Mouse (Mus musculus) myocyte (in vitro differentiated cells): Measurements from ENCODE around the gene Gm45808. TPM values are rescaled to one million over a fixed set of nuclear protein-coding genes. Genes with fewer than 3 reads are reported as not detected.
"Not testable (repeated sequence)": the region's sequence is repeated elsewhere in the genome, so short reads cannot be mapped to it uniquely, and the experiment has no call there.

Experiments used
- H3K27me3 ChIP-seq: one replicate; pipeline ENCODE4 v1.6.1; 2011; ENCODE audit not compliant: control insufficient read depth, insufficient read depth, insufficient read length
- H3K36me3 ChIP-seq: one replicate; pipeline ENCODE4 v1.6.1; 2011; ENCODE audit not compliant: control insufficient read depth, insufficient read depth
- H3K4me2 ChIP-seq: one replicate; pipeline ENCODE4 v1.6.1; 2011; ENCODE audit warnings: low read depth, control low read depth
- H3K4me3 ChIP-seq: one replicate; pipeline ENCODE4 v1.5.1; 2011; ENCODE audit warnings: mild to moderate bottlenecking, control low read depth, moderate library complexity
- H3K79me2 ChIP-seq: one replicate; pipeline ENCODE4 v1.6.1; 2011; ENCODE audit not compliant: control insufficient read depth, insufficient read depth
- H3ac ChIP-seq: one replicate; pipeline ENCODE4 v1.6.1; 2011; ENCODE audit not compliant: control insufficient read depth, insufficient read length
- CEBPB ChIP-seq: IDR thresholded peaks from 2 replicates; pipeline ENCODE4 v1.6.1; 2011; ENCODE audit warnings: mild to moderate bottlenecking, moderate library complexity; ENCODE audit not compliant: poor library complexity, insufficient read depth, severe bottlenecking
- E2F4 ChIP-seq: IDR thresholded peaks from one replicate; pipeline ENCODE4 v1.6.1; 2011; ENCODE audit warnings: mild to moderate bottlenecking, control low read depth, moderate library complexity; ENCODE audit not compliant: insufficient read depth
- MYOD1 ChIP-seq, 3 experiments: IDR thresholded peaks; one replicate each; pipeline ENCODE4 v1.6.1; 2011; ENCODE audit warnings: control low read depth in 2 of 3, low read depth in 2 of 3, mild to moderate bottlenecking in 2 of 3, moderate library complexity in 1 of 3; ENCODE audit not compliant: insufficient read length in 2 of 3, control insufficient read depth in 1 of 3
- POLR2A ChIP-seq: IDR thresholded peaks from one replicate; pipeline ENCODE4 v1.6.1; 2011; ENCODE audit warnings: low read depth, mild to moderate bottlenecking, control low read depth, moderate library complexity; ENCODE audit not compliant: insufficient read length
- POLR2AphosphoS2 ChIP-seq: IDR thresholded peaks from one replicate; pipeline ENCODE4 v1.6.1; 2011; ENCODE audit warnings: low read depth, control low read depth; ENCODE audit not compliant: insufficient read length
- REST ChIP-seq: IDR thresholded peaks from one replicate; pipeline ENCODE4 v1.6.1; 2011; ENCODE audit warnings: mild to moderate bottlenecking, control low read depth, moderate library complexity; ENCODE audit not compliant: insufficient read depth, insufficient read length
- SRF ChIP-seq: IDR thresholded peaks from one replicate; pipeline ENCODE4 v1.6.1; 2011; ENCODE audit warnings: low read depth; ENCODE audit not compliant: control insufficient read depth, insufficient read length
- TCF12 ChIP-seq: IDR thresholded peaks from one replicate; pipeline ENCODE4 v1.6.1; 2011; ENCODE audit warnings: mild to moderate bottlenecking, control low read depth; ENCODE audit not compliant: poor library complexity, insufficient read depth, severe bottlenecking
- TCF3 ChIP-seq: IDR thresholded peaks from one replicate; pipeline ENCODE4 v1.6.1; 2011; ENCODE audit warnings: low read depth, control low read depth; ENCODE audit not compliant: insufficient read length
- USF1 ChIP-seq: IDR thresholded peaks from one replicate; pipeline ENCODE4 v1.6.1; 2011; ENCODE audit warnings: low read depth, mild to moderate bottlenecking, control low read depth, moderate library complexity
- polyA plus RNA-seq: library from polyadenylated mRNA; unstranded; fragments of >200 nt; fragmentation: generic; extraction: Trizol; gene quantifications from one replicate; pipeline ENCODE4 v1.2.1, GENCODE M21; 2012; ENCODE audit warnings: missing spikeins

The Gm45808 gene
- polyA plus RNA-seq, 1 experiment = not detected

- Histone ChIP-seq H3K79me2 (peaks cover 5% of the 10 kb centered on the region), H3K4me3 (no peak overlapping the region), H3ac (no peak overlapping the region), H3K27me3 (no peaks in the 10 kb centered on the region), H3K36me3 (peaks cover 19% of the 10 kb centered on the region), H3K4me2 (no peak overlapping the region)
- TF ChIP-seq POLR2AphosphoS2 (no peak), CEBPB (no peak), USF1 (no peak), REST (no peak), TCF12 (no peak), SRF (no peak), MYOD1 (IDR thresholded peaks at IDR 0.05; ENCODE audit: control insufficient read depth in 1 of 3, insufficient read length in 2 of 3, low read depth in 2 of 3) (no peak)
Observed at GRCm38 (mm10) chr7:45518618-45519017, 32.0 kb upstream of the Gm45808 start.

GRCm38 (mm10) chr7:45516846-45517245, 30.2 kb upstream of the Gm45808 start:
- not testable (repeated sequence) for H3ac ChIP-seq, H3K79me2 ChIP-seq, H3K4me2 ChIP-seq, H3K4me3 ChIP-seq, H3K27me3 ChIP-seq, H3K36me3 ChIP-seq

DNA sequence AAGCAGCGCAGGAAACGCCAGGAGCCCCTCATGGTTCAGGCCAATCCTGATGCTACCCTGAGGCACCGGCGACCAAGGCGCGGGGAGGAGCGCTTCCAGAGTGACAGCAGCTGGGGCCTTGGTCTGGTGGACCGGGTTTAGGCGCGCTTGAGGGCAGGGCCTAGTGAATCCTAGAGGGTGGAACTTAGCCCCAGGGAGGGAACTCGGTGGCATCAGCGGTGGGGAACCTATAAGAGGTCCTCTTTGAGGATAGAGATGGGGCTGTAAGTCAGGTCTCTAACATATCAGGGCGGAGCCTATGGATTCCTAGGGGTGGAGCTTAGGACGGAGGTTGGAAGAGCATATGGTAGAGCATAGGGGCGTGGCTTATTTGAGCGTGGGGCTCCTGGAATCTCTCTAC, 28.8 kb upstream of the Gm45808 start:
- Histone ChIP-seq H3K4me2 (no peak overlapping the region), H3K36me3 (no peaks in the 10 kb centered on the region), H3K4me3 (no peak overlapping the region), H3K79me2 (no peaks in the 10 kb centered on the region), H3K27me3 (no peaks in the 10 kb centered on the region), H3ac (no peak overlapping the region)
- TF ChIP-seq E2F4 = no peak
- TF ChIP-seq REST = no peak
- no peak for TF ChIP-seq POLR2A
- no peak for TF ChIP-seq TCF3
- TF ChIP-seq MYOD1 (IDR thresholded peaks at IDR 0.05; ENCODE audit: control insufficient read depth in 1 of 3, insufficient read length in 2 of 3, low read depth in 2 of 3) = no peak
- no peak for TF ChIP-seq USF1
- no peak for TF ChIP-seq TCF12

DNA sequence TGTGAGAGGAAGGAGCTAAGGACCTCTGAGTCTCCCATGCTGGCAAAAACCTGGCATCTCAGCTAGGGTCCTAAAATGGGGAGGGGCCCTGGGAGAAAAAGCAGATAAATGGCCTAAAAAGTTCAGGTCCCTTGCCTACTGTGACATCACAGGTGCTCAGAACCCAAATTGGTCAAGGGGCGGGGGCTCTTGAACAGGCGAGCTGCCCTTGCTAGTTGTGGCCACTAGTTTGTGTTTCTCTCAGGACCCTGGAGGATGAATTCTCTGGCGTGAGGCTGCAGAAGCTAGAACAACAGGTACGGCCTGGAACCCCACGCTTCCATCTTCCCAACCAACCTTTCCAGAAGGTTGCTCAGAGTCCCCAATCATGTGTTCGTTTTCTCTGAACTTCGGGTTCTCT, 27.8 kb upstream of the Gm45808 start:
- no peak overlapping the region for H3K4me3 ChIP-seq
- no peak overlapping the region for H3ac ChIP-seq
- no peaks in the 10 kb centered on the region for H3K36me3 ChIP-seq
- no peaks in the 10 kb centered on the region for H3K79me2 ChIP-seq
- no peaks in the 10 kb centered on the region for H3K27me3 ChIP-seq
- TF ChIP-seq REST (no peak), E2F4 (no peak), SRF (no peak), CEBPB (no peak), POLR2AphosphoS2 (no peak), MYOD1 (IDR thresholded peaks at IDR 0.05; ENCODE audit: control insufficient read depth in 1 of 3, insufficient read length in 2 of 3, low read depth in 2 of 3) (no peak), USF1 (no peak), TCF3 (no peak)
- H3K4me2 ChIP-seq = no peak overlapping the region

DNA sequence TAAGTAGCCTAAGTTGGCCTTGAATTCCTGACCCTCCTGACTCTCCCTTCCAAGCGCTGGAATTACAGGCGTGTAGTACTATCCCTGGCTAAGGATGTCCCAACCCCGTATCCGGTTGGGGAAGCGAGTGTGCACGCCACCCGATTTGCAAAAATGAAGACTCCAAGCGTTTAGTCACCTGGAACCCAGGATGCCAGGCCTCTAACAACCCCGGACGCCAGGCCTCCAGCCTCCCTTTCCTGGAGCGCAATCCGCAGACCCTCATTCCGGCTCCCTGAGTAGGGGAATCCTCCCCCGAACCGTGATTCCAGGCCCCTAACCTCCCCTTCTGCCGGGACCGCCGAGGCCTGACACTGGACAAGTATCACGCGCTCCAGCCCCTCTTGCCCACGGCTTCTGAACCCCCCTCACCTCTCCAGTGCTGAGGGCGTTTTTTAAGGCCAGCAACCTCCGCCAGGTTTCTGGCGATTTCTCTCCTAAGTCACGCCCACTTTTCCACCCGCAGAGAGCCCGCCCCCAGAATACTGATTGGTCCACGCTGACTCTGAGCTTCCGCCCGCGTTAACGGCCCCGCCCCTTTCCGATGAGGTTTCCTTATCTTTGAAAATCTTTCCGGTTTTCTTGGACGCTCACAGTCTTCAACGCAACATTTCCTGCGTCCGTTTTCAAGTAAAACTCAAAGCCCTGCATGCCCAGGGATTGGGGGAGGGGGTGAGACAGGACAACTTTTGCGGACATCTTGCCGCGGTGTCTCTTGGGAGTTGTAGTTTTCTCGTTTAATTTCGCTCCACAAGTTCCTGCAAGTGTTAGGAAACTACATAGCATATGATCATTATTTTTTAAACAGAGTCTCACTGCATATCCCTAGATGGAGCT, 23.5 kb upstream of the Gm45808 start, which contains the start of gene Nucb1:
Gene Nucb1 (minus strand): TSS at position 495 of the 876 bp plus-strand sequence.
- peak within 1 kb of the TSS; percentile 92 for H3K4me2 ChIP-seq
- H3K79me2 ChIP-seq = no peaks in the 10 kb centered on the region
- TF ChIP-seq E2F4 = no peak
- peak; percentile 57 for TF ChIP-seq POLR2AphosphoS2
- TF ChIP-seq CEBPB = no peak
- no peak for TF ChIP-seq REST
- peak; percentile 52 for TF ChIP-seq POLR2A
- TF ChIP-seq TCF3 = no peak
- H3K27me3 ChIP-seq = no peaks in the 10 kb centered on the region
- H3K4me3 ChIP-seq = peak within 1 kb of the TSS; percentile 74
- no peaks in the 10 kb centered on the region for H3K36me3 ChIP-seq
- peak within 1 kb of the TSS; percentile 48 for H3ac ChIP-seq
